Mouse (Mus musculus) right cerebral cortex, adult 18-20 months (tissue): ENCODE data around the gene Grk5.
"Not testable (repeated sequence)": the region's sequence is repeated elsewhere in the genome, so short reads cannot be mapped to it uniquely, and the experiment has no call there.

ENCODE experiments used
- DNase-seq: peaks from one replicate; pipeline ENCODE4 v3.0.0; 2022; ENCODE audit warnings: mixed read lengths

The Grk5 gene

GRCm38 (mm10) chr19:60889714-60890315, at the start of gene Grk5:
Grk5 (plus strand) TSS chr19:60889749.
- DNase-seq: peak; percentile 95

- DNase-seq: no peak
Measured at GRCm38 (mm10) chr19:60843324-60843723, 46.2 kb upstream of the Grk5 start.

GRCm38 (mm10) chr19:60845731-60846130, 43.8 kb upstream of the Grk5 start:
- DNase-seq: no peak

GRCm38 (mm10) chr19:60860868-60861700, 28.5 kb upstream of the Grk5 start, which contains the start of gene Sfxn4:
Sfxn4 (minus strand) TSS chr19:60861479.
- peak; percentile 94 for DNase-seq

- DNase-seq: not testable (repeated sequence)
Measured at GRCm38 (mm10) chr19:60866169-60866568, 23.4 kb upstream of the Grk5 start.

GRCm38 (mm10) chr19:60870489-60870888, 19.1 kb upstream of the Grk5 start:
- no peak for DNase-seq

- DNase-seq: no peak
Measured at GRCm38 (mm10) chr19:60871366-60871765, 18.2 kb upstream of the Grk5 start.

GRCm38 (mm10) chr19:60872272-60872671, 17.3 kb upstream of the Grk5 start:
- no peak for DNase-seq

GRCm38 (mm10) chr19:60873501-60873900, 16.0 kb upstream of the Grk5 start:
- peak; percentile 33 for DNase-seq

GRCm38 (mm10) chr19:60874064-60874694, 15.4 kb upstream of the Grk5 start, which contains the start of gene Prdx3:
Prdx3 (minus strand) TSS chr19:60874556.
- DNase-seq: peak; percentile 96

- DNase-seq: peak; percentile 58
Measured at GRCm38 (mm10) chr19:60883129-60883528, 6.4 kb upstream of the Grk5 start.

GRCm38 (mm10) chr19:60887637-60888036, 1.9 kb upstream of the Grk5 start:
- DNase-seq: no peak

- DNase-seq: peak; percentile 17
Measured at GRCm38 (mm10) chr19:60889101-60889713, 342 bp upstream of the Grk5 start.

- DNase-seq: peak; percentile 61
Measured at GRCm38 (mm10) chr19:60890391-60891122, 1.0 kb downstream of the Grk5 start.

- peak; percentile 6 for DNase-seq
Measured at GRCm38 (mm10) chr19:60891123-60891470, 1.5 kb downstream of the Grk5 start.

- peak; percentile 37 for DNase-seq
Measured at GRCm38 (mm10) chr19:60891934-60892547, 2.5 kb downstream of the Grk5 start.

GRCm38 (mm10) chr19:60895251-60895880, 5.8 kb downstream of the Grk5 start:
- no peak for DNase-seq

- DNase-seq: no peak
Measured at GRCm38 (mm10) chr19:60903139-60903538, 13.6 kb downstream of the Grk5 start.

- no peak for DNase-seq
Measured at GRCm38 (mm10) chr19:60903971-60904370, 14.4 kb downstream of the Grk5 start.

GRCm38 (mm10) chr19:60905477-60905876, 15.9 kb downstream of the Grk5 start:
- DNase-seq: no peak

- no peak for DNase-seq
Measured at GRCm38 (mm10) chr19:60910304-60910703, 20.8 kb downstream of the Grk5 start.

GRCm38 (mm10) chr19:60911653-60912052, 22.1 kb downstream of the Grk5 start:
- no peak for DNase-seq
